Mouse (Mus musculus) midbrain, embryonic 14.5 days (tissue): ENCODE results near the gene Cish. TPM values are rescaled to one million over a fixed set of nuclear protein-coding genes. Genes with fewer than 3 reads are reported as not detected.
"Not testable (repeated sequence)": the region's sequence is repeated elsewhere in the genome, so short reads cannot be mapped to it uniquely, and the experiment has no call there.

Experiments used
- ATAC-seq: fragments of 200-750 bp; cut with Nextera tagmentation; 2 replicates; pipeline ENCODE4 v1.8.0; 2017; ENCODE audit warnings: moderate number of reproducible peaks, moderate library complexity; ENCODE audit not compliant: low FRiP score, low TSS enrichment
- DNase-seq: peaks from one replicate; pipeline ENCODE4 v3.0.0-alpha.2; 2015
- H3K27ac ChIP-seq: fragments of 300-500 bp; sonication (generic); replicated peaks from 2 replicates; pipeline ENCODE4 v1.5.1; 2014; ENCODE audit warnings: mild to moderate bottlenecking, low read depth, low read length, moderate library complexity
- H3K27me3 ChIP-seq: fragments of 300-500 bp; sonication (generic); 2 replicates; pipeline ENCODE4 v1.6.1; 2014; ENCODE audit warnings: low read length, control low read depth, mixed read lengths; ENCODE audit not compliant: control insufficient read depth, insufficient read depth
- H3K36me3 ChIP-seq: fragments of 300-500 bp; sonication (generic); 2 replicates; pipeline ENCODE4 v1.6.1; 2014; ENCODE audit warnings: low read length, control low read depth; ENCODE audit not compliant: control insufficient read depth, insufficient read depth
- H3K4me1 ChIP-seq: fragments of 300-500 bp; sonication (generic); 2 replicates; pipeline ENCODE4 v1.6.1; 2014; ENCODE audit warnings: mild to moderate bottlenecking, antibody characterized with exemption, low read length, control low read depth; ENCODE audit not compliant: control insufficient read depth, insufficient read depth
- H3K4me2 ChIP-seq: fragments of 300-500 bp; sonication (generic); 2 replicates; pipeline ENCODE4 v1.6.1; 2014; ENCODE audit warnings: mild to moderate bottlenecking, low read length, moderate library complexity
- H3K4me3 ChIP-seq: fragments of 300-500 bp; sonication (generic); replicated peaks from 2 replicates; pipeline ENCODE4 v1.5.1; 2014; ENCODE audit warnings: low read depth, low read length
- H3K9ac ChIP-seq: fragments of 300-500 bp; sonication (generic); replicated peaks from 2 replicates; pipeline ENCODE4 v1.6.1; 2014; ENCODE audit warnings: mild to moderate bottlenecking, low read length, moderate library complexity
- H3K9me3 ChIP-seq: fragments of 300-500 bp; sonication (generic); 2 replicates; pipeline ENCODE4 v1.6.1; 2016; ENCODE audit warnings: low read length, control low read depth, mixed read lengths; ENCODE audit not compliant: control insufficient read depth
- WGBS: fragments of 180-500 bp; shearing (Covaris S2); extraction: QIAGEN DNeasy Blood & Tissue Kit; methylation state at CpG from one replicate; pipeline ENCODE4 v1.1.7; 2014; 5-methylcytosine and 5-hydroxymethylcytosine counted together
- polyA plus RNA-seq: library from polyadenylated mRNA; unstranded; fragments of >200 nt; fragmentation: Nextera tagmentation; extraction: Ambion mirVana; gene quantifications from 2 replicates; pipeline ENCODE4 v1.2.1, GENCODE M21; 2014

The Cish gene
- polyA plus RNA-seq, 1 experiment from 2014 or later = 5.5 TPM

- Histone ChIP-seq H3K9me3 (no peaks in the 10 kb centered on the region), H3K36me3 (peaks cover 18% of the 10 kb centered on the region), H3K9ac (no peak overlapping the region), H3K4me1 (no peaks in the 10 kb centered on the region), H3K27ac (no peak overlapping the region), H3K27me3 (no peaks in the 10 kb centered on the region), H3K4me3 (no peak overlapping the region), H3K4me2 (no peak overlapping the region)
- ATAC-seq = no peak
- 93% methylated on average over 3 of the region's 3 CpGs for WGBS
- DNase-seq = no peak
Observed at GRCm38 (mm10) chr9:107304383-107304782, 8.6 kb downstream of the Cish start.

GRCm38 (mm10) chr9:107305012-107305411 is 9.2 kb downstream of the Cish start:
- Histone ChIP-seq H3K27me3 (no peaks in the 10 kb centered on the region), H3K4me1 (no peaks in the 10 kb centered on the region), H3K4me3 (no peak overlapping the region), H3K4me2 (no peak overlapping the region), H3K9ac (no peak overlapping the region), H3K9me3 (no peaks in the 10 kb centered on the region), H3K27ac (no peak overlapping the region), H3K36me3 (peaks cover 18% of the 10 kb centered on the region)
- ATAC-seq (no peak), DNase-seq (no peak)
- WGBS = 81% methylated on average over 4 of the region's 4 CpGs

GRCm38 (mm10) chr9:107305601-107306542 is 10.0 kb downstream of the Cish start:
- Histone ChIP-seq H3K27ac (no peak overlapping the region), H3K4me3 (no peak overlapping the region), H3K4me1 (no peaks in the 10 kb centered on the region), H3K9ac (no peak overlapping the region), H3K9me3 (no peaks in the 10 kb centered on the region), H3K27me3 (no peaks in the 10 kb centered on the region), H3K36me3 (peaks cover 14% of the 10 kb centered on the region), H3K4me2 (no peak overlapping the region)
- ATAC-seq (no peak), DNase-seq (no peak)
- 73% methylated on average over 13 of the region's 13 CpGs for WGBS

- H3K4me1 ChIP-seq, H3K9ac ChIP-seq: not testable (repeated sequence)
- WGBS = 90% methylated on average over 1 of the region's 1 CpGs
Observed at GRCm38 (mm10) chr9:107306673-107307072, 10.8 kb downstream of the Cish start.

GRCm38 (mm10) chr9:107307099-107307872 is 11.5 kb downstream of the Cish start:
- Histone ChIP-seq H3K27ac (no peak overlapping the region), H3K9me3 (no peaks in the 10 kb centered on the region), H3K4me3 (no peak overlapping the region), H3K4me1 (no peaks in the 10 kb centered on the region), H3K4me2 (no peak overlapping the region), H3K27me3 (no peaks in the 10 kb centered on the region), H3K36me3 (no peaks in the 10 kb centered on the region), H3K9ac (no peak overlapping the region)
- no peak for DNase-seq
- WGBS = 93% methylated on average over 11 of the region's 11 CpGs
- ATAC-seq = no peak

More at GRCm38 (mm10) chr9:107306673-107307072, 10.8 kb downstream of the Cish start:
- ATAC-seq, H3K27me3 ChIP-seq, DNase-seq, H3K4me2 ChIP-seq, H3K4me3 ChIP-seq, H3K9me3 ChIP-seq, H3K27ac ChIP-seq, H3K36me3 ChIP-seq: not testable (repeated sequence)

GRCm38 (mm10) chr9:107307886-107308285 is 12.1 kb downstream of the Cish start:
- DNase-seq = no peak

GRCm38 (mm10) chr9:107308346-107309000 is 12.6 kb downstream of the Cish start:
- H3K4me3 ChIP-seq = no peak overlapping the region
- H3K4me2 ChIP-seq = no peak overlapping the region
- H3K9ac ChIP-seq = no peak overlapping the region
- no peaks in the 10 kb centered on the region for H3K9me3 ChIP-seq
- H3K27ac ChIP-seq = no peak overlapping the region
- DNase-seq (no peak), ATAC-seq (no peak)
- WGBS = 86% methylated on average over 9 of the region's 9 CpGs
- no peaks in the 10 kb centered on the region for H3K27me3 ChIP-seq
- no peaks in the 10 kb centered on the region for H3K4me1 ChIP-seq
- no peaks in the 10 kb centered on the region for H3K36me3 ChIP-seq

More at GRCm38 (mm10) chr9:107307886-107308285, 12.1 kb downstream of the Cish start:
- Histone ChIP-seq H3K27ac (no peak overlapping the region), H3K4me2 (no peak overlapping the region), H3K9me3 (no peaks in the 10 kb centered on the region), H3K36me3 (no peaks in the 10 kb centered on the region), H3K27me3 (no peaks in the 10 kb centered on the region), H3K4me3 (no peak overlapping the region), H3K4me1 (no peaks in the 10 kb centered on the region), H3K9ac (no peak overlapping the region)
- no peak for ATAC-seq
- 73% methylated on average over 12 of the region's 12 CpGs for WGBS

- Histone ChIP-seq H3K9ac (no peak overlapping the region), H3K4me1 (no peaks in the 10 kb centered on the region), H3K4me2 (no peak overlapping the region), H3K27me3 (no peaks in the 10 kb centered on the region), H3K9me3 (no peaks in the 10 kb centered on the region), H3K36me3 (no peaks in the 10 kb centered on the region), H3K4me3 (no peak overlapping the region), H3K27ac (no peak overlapping the region)
- WGBS = 85% methylated on average over 9 of the region's 9 CpGs
- DNase-seq (no peak), ATAC-seq (no peak)
Observed at GRCm38 (mm10) chr9:107309171-107309570, 13.3 kb downstream of the Cish start.
